Comparison of ENCODE assay signal across 14 mouse cellular contexts in genomic region chr5:51359101-51359500, GRCm38 (mm10).
"Had no signal": no experiment of that assay in that cellular context is flagged by ENCODE, and none has a peak within 500 bp of the region (broad histone marks: within the 10 kb centered on the region; RNA-seq: fewer than 3 reads in every experiment).

No protein-coding gene starts in this region.

- H3K9me3 ChIP-seq: limb, embryonic 13.5 days; midbrain, embryonic 13.5 days; neural tube, embryonic 15.5 days had no signal

- H3K4me3 ChIP-seq: limb, embryonic 13.5 days; midbrain, embryonic 13.5 days; myocyte; neural tube, embryonic 15.5 days had no signal

- DNase-seq: kidney, adult 8-10 months; kidney, postnatal 4 days; left cerebral cortex, postnatal 4 days; lung, adult 18-20 months; thymus, adult 18-20 months; thymus, postnatal 25 days had no signal

- H3K4me1 ChIP-seq: midbrain, embryonic 13.5 days had no signal

- H3K36me3 ChIP-seq: limb, embryonic 13.5 days; midbrain, embryonic 13.5 days; neural tube, embryonic 15.5 days had no signal

- H3K4me2 ChIP-seq: limb, embryonic 13.5 days; midbrain, embryonic 13.5 days; neural tube, embryonic 15.5 days had no signal

- H3K27ac ChIP-seq: kidney, postnatal 0 days; limb, embryonic 13.5 days; liver, embryonic 14.5 days; midbrain, embryonic 13.5 days; neural tube, embryonic 15.5 days had no signal

- H3K27me3 ChIP-seq: limb, embryonic 13.5 days; midbrain, embryonic 13.5 days; neural tube, embryonic 15.5 days had no signal

- ATAC-seq: inflammation-experienced regulatory T-cells, adult 6 months; intestine, postnatal 0 days; midbrain, embryonic 13.5 days had no signal

- H3K9ac ChIP-seq: limb, embryonic 13.5 days; liver, embryonic 14.5 days; midbrain, embryonic 13.5 days; neural tube, embryonic 15.5 days had no signal
